24 mouse cellular contexts compared by ENCODE assay signal in the genomic region with DNA sequence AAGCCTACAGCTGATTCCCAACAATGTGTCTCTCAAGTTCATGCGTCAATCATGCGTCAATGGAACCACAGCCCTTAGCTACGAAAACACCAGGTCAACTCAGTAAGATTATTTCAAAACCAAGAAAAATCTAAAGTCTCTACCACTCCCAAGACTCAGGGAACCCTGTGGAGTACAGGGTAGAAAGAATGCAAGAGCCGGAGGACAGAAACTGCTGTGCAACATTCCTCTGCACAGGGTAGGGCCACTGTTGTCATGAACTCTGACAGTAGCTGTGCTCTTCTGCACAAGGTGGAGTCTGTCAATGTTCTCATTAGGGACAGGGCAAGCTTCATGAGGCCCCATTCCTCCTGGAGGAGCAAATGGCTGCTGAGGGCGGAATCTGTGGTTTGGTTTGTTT. TPM values are rescaled to one million over a fixed set of nuclear protein-coding genes. Genes with fewer than 3 reads are reported as not detected.
DNase-seq lines count a peak whose midpoint lies in the region; ATAC-seq and TF ChIP-seq lines count a peak whose summit lies in the region.
"Had no signal": no experiment of that assay in that cellular context is flagged by ENCODE, and none has a peak within 500 bp of the region (broad histone marks: within the 10 kb centered on the region; RNA-seq: fewer than 3 reads in every experiment).

No protein-coding gene starts in this region.

- 89% methylated on average over 5 of the region's 5 CpGs for WGBS in intestine, postnatal 0 days
- WGBS in intestine, embryonic 15.5 days: 88% methylated on average over 5 of the region's 5 CpGs
- 73% methylated on average over 5 of the region's 5 CpGs for WGBS in lung, postnatal 0 days
- WGBS in lung, adult 2 months: 79% methylated on average over 5 of the region's 5 CpGs

- TF ChIP-seq CTCF in intestine, postnatal 0 days (IDR thresholded peaks at IDR 0.05; ENCODE audit: low read depth): no peak
- TF ChIP-seq CTCF in lung, postnatal 0 days (IDR thresholded peaks at IDR 0.05): no peak
- TF ChIP-seq CTCF in lung, adult 2 months (IDR thresholded peaks at IDR 0.05; ENCODE audit: insufficient read depth, low read length): no peak

- no peak overlapping the region for H3K4me3 ChIP-seq in intestine, postnatal 0 days (ENCODE audit: low read depth, low read length)
- no peak overlapping the region for H3K4me3 ChIP-seq in intestine, embryonic 15.5 days (replicated peaks)
- H3K4me3 ChIP-seq in lung, postnatal 0 days (ENCODE audit: low read depth, low read length): no peak overlapping the region
- H3K4me3 ChIP-seq in lung, adult 2 months (replicated peaks; ENCODE audit: extremely low read depth, low read depth, low read length): no peak overlapping the region

- DNase-seq in lung, postnatal 0 days (ENCODE audit: low spot score): peak; percentile 44
- no peak for DNase-seq in lung, adult 2 months
- DNase-seq in R1 (ENCODE audit: low read depth, low spot score): peak; percentile 58
- peak; percentile 27 for DNase-seq in ZHBTc4 (ENCODE audit: low read depth, low spot score)
- DNase-seq in ovary, adult 18-20 months (ENCODE audit: low spot score): no peak
- no peak for DNase-seq in kidney, adult 8-10 months
- DNase-seq: adrenal gland, adult 2 months; adrenal gland, adult 8-10 months; adrenal gland, postnatal 10 days; adrenal gland, postnatal 14 days; adrenal gland, postnatal 25 days; adrenal gland, postnatal 36 days; B cell, adult 2 months; cerebellum, adult 11 months; cerebellum, adult 11-12 months; cerebellum, adult 18-20 months; cerebellum, adult 2 months had no signal

- TF ChIP-seq EP300 in lung, postnatal 0 days (IDR thresholded peaks at IDR 0.05): peak; percentile 88

- H3K9me3 ChIP-seq in intestine, postnatal 0 days (ENCODE audit: control insufficient read depth): no peaks in the 10 kb centered on the region
- no peaks in the 10 kb centered on the region for H3K9me3 ChIP-seq in intestine, embryonic 15.5 days
- H3K9me3 ChIP-seq in lung, postnatal 0 days (ENCODE audit: low read length): no peaks in the 10 kb centered on the region
- H3K9me3 ChIP-seq: G1E had no signal

- H3K36me3 ChIP-seq in intestine, postnatal 0 days (ENCODE audit: control insufficient read depth, insufficient read depth): peaks cover 79% of the 10 kb centered on the region
- peaks cover 34% of the 10 kb centered on the region for H3K36me3 ChIP-seq in intestine, embryonic 15.5 days
- H3K36me3 ChIP-seq in lung, postnatal 0 days (ENCODE audit: insufficient read depth, low read length): peaks cover 37% of the 10 kb centered on the region

- no peak for TF ChIP-seq POLR2A in lung, adult 2 months (IDR thresholded peaks at IDR 0.05; ENCODE audit: borderline replicate concordance, extremely low read depth, low read depth, low read length)

- no peak overlapping the region for H3K9ac ChIP-seq in intestine, postnatal 0 days (ENCODE audit: low read depth, low read length)
- no peak overlapping the region for H3K9ac ChIP-seq in intestine, embryonic 15.5 days
- no peak overlapping the region for H3K9ac ChIP-seq in lung, postnatal 0 days (replicated peaks; ENCODE audit: low read depth)

- no peak overlapping the region for H3K4me2 ChIP-seq in intestine, postnatal 0 days (replicated peaks; ENCODE audit: low read depth)
- no peak overlapping the region for H3K4me2 ChIP-seq in intestine, embryonic 15.5 days (replicated peaks)
- H3K4me2 ChIP-seq in lung, postnatal 0 days (replicated peaks; ENCODE audit: low read depth, low read length): no peak overlapping the region

- H3K27ac ChIP-seq in intestine, postnatal 0 days (ENCODE audit: low read depth, low read length): peak overlapping the region; percentile 15; the same call in 1 of the 2 replicates
- no peak overlapping the region for H3K27ac ChIP-seq in intestine, embryonic 15.5 days
- peak overlapping the region; percentile 64; the same call in 1 of the 2 replicates for H3K27ac ChIP-seq in lung, postnatal 0 days (ENCODE audit: low read length)

- ATAC-seq in intestine, postnatal 0 days: no peak
- no peak for ATAC-seq in intestine, embryonic 15.5 days
- peak; percentile 96 for ATAC-seq in lung, postnatal 0 days
- ATAC-seq: activated CD4-positive, CD25-positive, alpha-beta regulatory T cell, adult 4 months; CD4-positive, CD25-positive, alpha-beta regulatory T cell, adult 4 months; Patski had no signal

- no peaks in the 10 kb centered on the region for H3K27me3 ChIP-seq in intestine, postnatal 0 days (replicated peaks; ENCODE audit: control insufficient read depth, insufficient read depth, low read length)
- H3K27me3 ChIP-seq in intestine, embryonic 15.5 days (replicated peaks): no peaks in the 10 kb centered on the region
- H3K27me3 ChIP-seq in lung, postnatal 0 days (replicated peaks; ENCODE audit: insufficient read depth, low read length): no peaks in the 10 kb centered on the region
- H3K27me3 ChIP-seq: CH12.LX, Patski had no signal

- no peaks in the 10 kb centered on the region for H3K4me1 ChIP-seq in intestine, postnatal 0 days (replicated peaks; ENCODE audit: control insufficient read depth, insufficient read depth, low read length)
- H3K4me1 ChIP-seq in intestine, embryonic 15.5 days (replicated peaks): no peaks in the 10 kb centered on the region
- H3K4me1 ChIP-seq in lung, postnatal 0 days (ENCODE audit: insufficient read depth, low read depth, low read length): no peaks in the 10 kb centered on the region
- H3K4me1 ChIP-seq in lung, adult 2 months (ENCODE audit: control insufficient read depth, insufficient read depth, low read length): no peaks in the 10 kb centered on the region

RNA-seq across cellular contexts. Expression of a gene that starts 10.8 kb away (rescaled TPM):
- polyA plus RNA-seq in intestine, postnatal 0 days (2015; fragmentation: Nextera tagmentation; extraction: Ambion mirVana): 8.1 and 8.2 TPM in 2 replicates
- polyA plus RNA-seq in intestine, embryonic 15.5 days (2015; fragmentation: Nextera tagmentation; extraction: Ambion mirVana): 29.4 and 29.9 TPM in 2 replicates
- polyA plus RNA-seq in lung, postnatal 0 days (2015; fragmentation: Nextera tagmentation; extraction: Ambion mirVana): 14.9 and 15.4 TPM in 2 replicates
- polyA plus RNA-seq in lung, adult 2 months (2012; rRNA removed): 4.4 and 6.2 TPM in 2 replicates

RNA-seq across cellular contexts. Expression of a gene that starts 46.8 kb away (rescaled TPM):
- 1.2 TPM in 2 replicates for polyA plus RNA-seq in intestine, postnatal 0 days (2015; fragmentation: Nextera tagmentation; extraction: Ambion mirVana)
- 5.0 and 5.3 TPM in 2 replicates for polyA plus RNA-seq in intestine, embryonic 15.5 days (2015; fragmentation: Nextera tagmentation; extraction: Ambion mirVana)
- 1.8 and 2.7 TPM in 2 replicates for polyA plus RNA-seq in lung, postnatal 0 days (2015; fragmentation: Nextera tagmentation; extraction: Ambion mirVana)
- 0.68 and 1.1 TPM in 2 replicates for polyA plus RNA-seq in lung, adult 2 months (2012; rRNA removed)

Comparison
In these comparisons a context has a peak if more than half of its experiments do, and no peak if none do; other contexts are left out.
1. DNase-seq: peak in lung, postnatal 0 days (single experiment), R1 (single experiment) and ZHBTc4 (single experiment); none in lung, adult 2 months (single experiment), ovary, adult 18-20 months (single experiment) and kidney, adult 8-10 months (0 of 2).